21 mouse cellular contexts compared by ENCODE assay signal in genomic region chr13:49047393-49047792, GRCm38 (mm10).
A peak's percentile ranks its signal among the peaks of the same experiment; 100 is the strongest.
DNase-seq lines count a peak whose midpoint lies in the region; ATAC-seq and TF ChIP-seq lines count a peak whose summit lies in the region.
"Had no signal": no experiment of that assay in that cellular context is flagged by ENCODE, and none has a peak within 500 bp of the region (broad histone marks: within the 10 kb centered on the region; RNA-seq: fewer than 3 reads in every experiment).

No protein-coding gene starts in this region.

- H3K36me3 ChIP-seq in heart, adult 2 months (ENCODE audit: control insufficient read depth, insufficient read depth, low read length), result no peaks in the 10 kb centered on the region
- no peaks in the 10 kb centered on the region for H3K36me3 ChIP-seq in liver, postnatal 0 days (replicated peaks; ENCODE audit: insufficient read depth, low read length)
- no peaks in the 10 kb centered on the region for H3K36me3 ChIP-seq in liver, embryonic 11.5 days (ENCODE audit: control insufficient read depth, insufficient read depth, low read length)
- H3K36me3 ChIP-seq: embryonic facial prominence, embryonic 15.5 days; heart, embryonic 12.5 days; limb, embryonic 15.5 days; lung, embryonic 15.5 days had no signal

- no peak for TF ChIP-seq EP300 in heart, adult 2 months (IDR thresholded peaks at IDR 0.05; ENCODE audit: insufficient read depth, low read depth, low read length)
- no peak for TF ChIP-seq EP300 in liver, postnatal 0 days (IDR thresholded peaks at IDR 0.05; ENCODE audit: low read depth)

- no peaks in the 10 kb centered on the region for H3K9me3 ChIP-seq in liver, postnatal 0 days (ENCODE audit: low read length)
- no peaks in the 10 kb centered on the region for H3K9me3 ChIP-seq in liver, embryonic 11.5 days (ENCODE audit: control insufficient read depth, low read length)
- H3K9me3 ChIP-seq: embryonic facial prominence, embryonic 15.5 days; heart, embryonic 12.5 days; hindbrain, embryonic 13.5 days; limb, embryonic 15.5 days; lung, embryonic 15.5 days; neural tube, embryonic 13.5 days had no signal

- intact Hi-C loops in heart, adult 2 months (cut with DNase I), result no loop called here

- no peak overlapping the region for H3K4me2 ChIP-seq in liver, postnatal 0 days (ENCODE audit: low read depth, low read length)
- no peak overlapping the region for H3K4me2 ChIP-seq in liver, embryonic 11.5 days
- H3K4me2 ChIP-seq: embryonic facial prominence, embryonic 15.5 days; heart, embryonic 12.5 days; hindbrain, embryonic 13.5 days; limb, embryonic 15.5 days; lung, embryonic 15.5 days; midbrain, embryonic 11.5 days; neural tube, embryonic 13.5 days had no signal

- H3K79me2 ChIP-seq in heart, adult 2 months (replicated peaks; ENCODE audit: control insufficient read depth, insufficient read depth, low read length), result no peaks in the 10 kb centered on the region

- TF ChIP-seq CTCF in heart, adult 2 months (IDR thresholded peaks at IDR 0.05), result 0 out of 2 replicates have a peak, but pooled peaks have one; percentile 33
- TF ChIP-seq CTCF in liver, postnatal 0 days (IDR thresholded peaks at IDR 0.05; ENCODE audit: low read depth), result peak; percentile 17; the same call in 1 of the 2 replicates

- no peak for TF ChIP-seq POLR2A in heart, adult 2 months (IDR thresholded peaks at IDR 0.05; ENCODE audit: insufficient read depth, low read depth, low read length)

- H3K27me3 ChIP-seq in heart, adult 2 months (ENCODE audit: control insufficient read depth, insufficient read depth, low read length), result no peaks in the 10 kb centered on the region
- H3K27me3 ChIP-seq in liver, postnatal 0 days (ENCODE audit: insufficient read depth, low read length), result no peaks in the 10 kb centered on the region
- H3K27me3 ChIP-seq in liver, embryonic 11.5 days (replicated peaks; ENCODE audit: control insufficient read depth, insufficient read depth, low read length), result no peaks in the 10 kb centered on the region
- H3K27me3 ChIP-seq: embryonic facial prominence, embryonic 15.5 days; hindbrain, embryonic 13.5 days; limb, embryonic 15.5 days; lung, embryonic 15.5 days; neural tube, embryonic 13.5 days had no signal

- no peak overlapping the region for H3K27ac ChIP-seq in heart, adult 2 months
- H3K27ac ChIP-seq in liver, postnatal 0 days (ENCODE audit: low read depth), result no peak overlapping the region
- no peak overlapping the region for H3K27ac ChIP-seq in liver, embryonic 11.5 days (ENCODE audit: low read depth, low read length)
- H3K27ac ChIP-seq: embryonic facial prominence, embryonic 15.5 days; hindbrain, embryonic 13.5 days; limb, embryonic 15.5 days; lung, embryonic 15.5 days; neural tube, embryonic 13.5 days had no signal

- H3K4me3 ChIP-seq in heart, adult 2 months, result no peak overlapping the region
- no peak overlapping the region for H3K4me3 ChIP-seq in liver, postnatal 0 days (ENCODE audit: low read depth, low read length)
- no peak overlapping the region for H3K4me3 ChIP-seq in liver, embryonic 11.5 days (ENCODE audit: low read depth, low read length)
- H3K4me3 ChIP-seq: embryonic facial prominence, embryonic 15.5 days; heart, embryonic 12.5 days; hindbrain, embryonic 13.5 days; limb, embryonic 15.5 days; lung, embryonic 15.5 days; neural tube, embryonic 13.5 days had no signal

- no peak for ATAC-seq in liver, postnatal 0 days
- no peak for ATAC-seq in liver, embryonic 11.5 days (replicated peaks; ENCODE audit: low FRiP score)
- ATAC-seq: forebrain, postnatal 0 days; intestine, embryonic 16.5 days had no signal

- no peak overlapping the region for H3K9ac ChIP-seq in heart, adult 2 months (ENCODE audit: low read depth, low read length)
- no peak overlapping the region for H3K9ac ChIP-seq in liver, postnatal 0 days (replicated peaks)
- no peak overlapping the region for H3K9ac ChIP-seq in liver, embryonic 11.5 days (ENCODE audit: low read depth, low read length)
- H3K9ac ChIP-seq: embryonic facial prominence, embryonic 15.5 days; forebrain, postnatal 0 days; heart, embryonic 12.5 days; hindbrain, embryonic 13.5 days; limb, embryonic 15.5 days; lung, embryonic 15.5 days; neural tube, embryonic 13.5 days had no signal

- H3K4me1 ChIP-seq in heart, adult 2 months (ENCODE audit: control insufficient read depth, insufficient read depth, low read length), result no peaks in the 10 kb centered on the region
- H3K4me1 ChIP-seq in liver, postnatal 0 days (ENCODE audit: insufficient read depth), result no peaks in the 10 kb centered on the region
- no peaks in the 10 kb centered on the region for H3K4me1 ChIP-seq in liver, embryonic 11.5 days (replicated peaks; ENCODE audit: control insufficient read depth, insufficient read depth, low read length)
- H3K4me1 ChIP-seq: embryonic facial prominence, embryonic 15.5 days; heart, embryonic 12.5 days; limb, embryonic 15.5 days; lung, embryonic 15.5 days had no signal

- 75% methylated on average over 1 of the region's 1 CpGs for WGBS in heart, adult 2 months
- WGBS in liver, postnatal 0 days (ENCODE audit: insufficient replicate concordance), result 61% methylated on average over 1 of the region's 1 CpGs
- 63% methylated on average over 1 of the region's 1 CpGs for WGBS in liver, embryonic 11.5 days

- no peak for DNase-seq in heart, adult 2 months
- no peak for DNase-seq in heart, adult 9 months (ENCODE audit: low spot score in 2 of 2)
- no peak for DNase-seq in liver, postnatal 0 days
- no peak for DNase-seq in liver, embryonic 11.5 days (ENCODE audit: low spot score)
- DNase-seq in A20 (ENCODE audit: low read depth, low spot score), result peak; percentile 27
- DNase-seq in R1 (ENCODE audit: low read depth, low spot score), result peak; percentile 48
- DNase-seq in T-cell, adult 2 months (ENCODE audit: low spot score), result no peak
- DNase-seq: adrenal gland, postnatal 36 days; cerebellum, adult 11-12 months; cerebellum, postnatal 25 days; forebrain, postnatal 0 days; layer of hippocampus, postnatal 36 days; right cerebral cortex, adult 18-20 months had no signal

Comparison
In these comparisons a context has a peak if more than half of its experiments do, and no peak if none do; other contexts are left out.
1. DNase-seq: peak in A20 (single experiment) and R1 (single experiment); none in heart, adult 2 months (0 of 2), heart, adult 9 months (0 of 2), liver, postnatal 0 days (single experiment), liver, embryonic 11.5 days (single experiment) and T-cell, adult 2 months (single experiment).